Mouse (Mus musculus) lung, embryonic 16.5 days (tissue): ENCODE results near the gene Tgif1. TPM values are rescaled to one million over a fixed set of nuclear protein-coding genes. Genes with fewer than 3 reads are reported as not detected.

ENCODE experiments used
- microRNA counts: library from miRNA; unstranded; fragments of <30 nt; microRNA quantifications from one replicate; lab custom pipeline; 2016
- microRNA-seq: library from miRNA; unstranded; fragments of <30 nt; microRNA quantifications from one replicate; pipeline ENCODE4, GENCODE M21; 2016
- polyA plus RNA-seq: library from polyadenylated mRNA; unstranded; fragments of >200 nt; fragmentation: Nextera tagmentation; extraction: Ambion mirVana; gene quantifications from 2 replicates; pipeline ENCODE4 v1.2.1, GENCODE M21; 2015

Gene Tgif1
- polyA plus RNA-seq, 1 experiment from 2014 or later = 63.1 TPM

MicroRNA genes within 50 kb of the gene (microRNA counts, 519-probe panel; counts per million panel counts)
- not detected for microRNA mmu-miR-1195 (lab: Ali Mortazavi, UCI)

Small RNAs within 50 kb of the gene (microRNA-seq; reads per million reads assigned to microRNA genes)
- not detected for gene Mir1195

Other genes starting within 250 kb of the Tgif1 start
- gene Myom1, start 149.1 kb upstream of the Tgif1 start, polyA plus RNA-seq = 11.4 and 13.2 TPM in 2 replicates
- 738 and 739 TPM in 2 replicates for gene Myl12a, start 149.3 kb upstream of the Tgif1 start, polyA plus RNA-seq